Mouse (Mus musculus): Measurements from ENCODE around the gene Ntf5. TPM values are rescaled to one million over a fixed set of nuclear protein-coding genes. Genes with fewer than 3 reads are reported as not detected.

Ntf5 gene
- not detected in 4 replicates for total RNA-seq (2023; ENCODE audit: inconsistent age)

DNA sequence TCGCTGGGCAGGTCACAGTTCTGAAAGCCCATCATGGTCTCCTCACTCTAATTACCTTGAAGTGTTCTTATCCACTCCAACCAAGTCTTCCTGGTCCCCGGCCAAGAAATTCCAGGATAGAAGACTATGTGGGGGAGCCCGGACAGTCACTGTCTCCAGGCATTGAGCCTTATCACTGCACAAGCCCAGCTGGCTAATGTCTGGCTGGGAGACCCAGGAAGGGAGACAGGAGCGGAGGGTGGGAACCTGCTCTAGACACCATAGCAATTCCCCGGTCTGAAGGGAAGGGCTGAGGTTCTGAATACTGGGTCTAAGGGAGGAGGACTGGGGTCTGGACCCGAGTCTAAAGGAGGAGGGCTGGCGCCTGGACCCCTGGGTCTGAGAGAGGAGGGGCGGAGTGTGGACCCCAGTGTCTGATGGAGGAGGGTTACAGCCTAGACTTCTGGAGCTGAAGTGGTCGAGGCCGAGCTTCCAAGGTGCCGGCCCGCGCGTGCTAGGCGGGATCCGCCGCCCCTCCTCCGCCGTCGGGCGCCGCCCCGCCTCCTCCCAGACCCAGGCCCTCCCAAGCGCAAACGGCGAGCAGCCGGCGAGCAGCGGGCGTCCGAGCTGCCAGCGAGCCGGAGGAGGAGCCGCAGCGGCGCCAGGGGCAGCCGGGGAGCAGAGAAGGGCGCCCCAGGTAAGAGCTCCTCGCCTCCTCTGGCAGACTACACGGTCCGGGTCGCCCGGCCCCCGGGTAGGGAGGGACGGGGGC is at the start of gene Ntf5:
TSS of gene Ntf5 (plus strand) at position 583 of the 751 bp plus-strand sequence.

DNA sequence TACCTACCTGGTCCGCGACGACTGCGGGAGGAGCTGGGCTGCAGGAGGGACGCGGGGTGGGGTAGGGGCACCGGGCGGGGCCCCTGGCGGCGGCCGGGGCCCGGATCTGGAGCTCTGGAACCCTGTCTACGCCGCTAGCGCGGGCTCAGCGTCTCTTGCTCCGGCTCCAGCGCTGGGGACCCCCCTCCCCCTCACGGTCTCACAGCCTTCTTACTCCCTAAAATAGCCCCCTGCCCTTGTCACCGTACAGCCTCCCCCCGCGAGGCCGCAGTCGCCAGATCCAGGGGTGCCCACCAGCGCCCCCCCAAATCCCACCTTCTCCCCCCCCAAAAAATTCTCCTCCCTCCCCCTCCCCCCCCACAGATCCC is 46.9 kb upstream of the Ntf5 start, which contains the start of gene Ppfia3:
TSS of gene Ppfia3 (minus strand) at position 368 of the 368 bp plus-strand sequence.

DNA sequence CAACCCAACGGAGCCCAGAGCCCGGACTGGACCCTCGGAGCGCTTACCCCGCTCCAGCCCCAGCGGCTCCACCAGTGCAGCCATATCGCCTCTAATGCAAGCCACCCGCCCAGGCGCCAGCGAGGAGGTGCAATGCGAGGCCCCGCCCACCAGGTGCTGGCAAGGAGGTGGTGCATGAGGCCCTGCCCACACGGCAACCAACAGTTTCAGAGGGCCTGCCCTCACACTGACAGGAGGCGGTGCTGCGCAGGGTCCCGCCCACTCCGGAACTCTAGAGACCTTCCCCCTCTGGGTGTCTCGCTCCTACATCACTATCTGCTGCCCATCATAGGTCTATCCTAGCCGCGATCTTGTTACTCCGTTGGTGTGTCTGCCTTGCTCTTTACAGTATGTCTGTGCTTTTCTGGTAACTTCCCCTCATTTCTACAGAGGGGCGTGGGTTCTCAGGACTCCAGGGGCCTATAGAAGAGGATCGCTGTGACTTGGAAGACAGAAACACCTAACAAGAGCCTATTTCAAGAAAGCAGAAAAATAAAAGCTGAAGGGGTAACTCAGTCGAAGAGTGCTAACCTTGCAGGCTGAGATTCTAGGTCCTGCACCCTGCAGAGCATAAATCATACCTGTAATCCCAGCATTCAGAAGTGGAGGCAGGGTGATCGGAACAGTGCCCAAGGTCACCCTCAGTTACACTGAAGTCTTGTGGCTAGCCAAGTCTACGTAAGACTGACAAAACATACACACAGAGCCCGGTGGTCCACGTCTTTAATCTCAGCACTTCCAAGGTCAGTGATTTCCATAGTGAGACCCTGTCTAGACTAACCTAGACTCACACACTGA is 42.8 kb upstream of the Ntf5 start, which contains the start of gene Lin7b:
TSS of gene Lin7b (minus strand) at position 109 of the 837 bp plus-strand sequence.

DNA sequence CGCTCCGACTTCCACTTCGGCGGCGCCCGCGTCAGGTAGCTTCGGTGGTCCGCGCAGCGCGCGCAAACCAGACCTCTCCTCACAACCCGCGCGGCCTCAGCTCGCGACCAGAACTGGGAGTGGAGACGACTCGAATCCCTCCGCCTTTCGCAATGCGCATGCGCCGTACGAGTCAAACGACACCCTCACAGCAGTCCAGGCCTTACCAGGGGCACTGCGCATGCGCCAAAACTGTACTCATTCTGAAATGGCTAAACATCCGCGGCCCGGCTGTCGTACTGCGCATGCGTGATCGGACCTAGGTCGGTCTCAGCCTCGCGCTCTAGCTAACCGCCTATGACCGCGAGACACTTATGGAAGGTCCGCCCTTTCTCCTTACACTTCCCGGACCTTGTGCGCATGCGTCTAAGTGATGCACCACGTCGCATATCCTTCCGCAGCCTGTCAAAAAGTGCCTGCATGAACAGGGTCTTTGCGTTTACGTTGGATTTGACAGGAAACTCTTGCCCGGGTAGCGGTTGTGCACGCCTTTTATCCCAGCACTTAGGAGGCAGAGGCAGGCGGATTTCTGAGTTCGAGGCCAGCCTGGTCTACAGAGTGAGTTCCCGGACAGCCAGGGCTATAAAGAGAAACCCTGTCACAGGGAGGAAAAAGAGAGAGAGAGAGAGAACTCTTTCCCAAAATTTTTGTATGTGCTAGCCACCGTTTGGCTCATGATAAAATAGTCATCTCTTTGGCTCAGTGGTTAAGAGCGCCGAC is 17.7 kb upstream of the Ntf5 start, which contains the start of gene Snrnp70:
TSS of gene Snrnp70 (minus strand) at position 165 of the 759 bp plus-strand sequence.

DNA sequence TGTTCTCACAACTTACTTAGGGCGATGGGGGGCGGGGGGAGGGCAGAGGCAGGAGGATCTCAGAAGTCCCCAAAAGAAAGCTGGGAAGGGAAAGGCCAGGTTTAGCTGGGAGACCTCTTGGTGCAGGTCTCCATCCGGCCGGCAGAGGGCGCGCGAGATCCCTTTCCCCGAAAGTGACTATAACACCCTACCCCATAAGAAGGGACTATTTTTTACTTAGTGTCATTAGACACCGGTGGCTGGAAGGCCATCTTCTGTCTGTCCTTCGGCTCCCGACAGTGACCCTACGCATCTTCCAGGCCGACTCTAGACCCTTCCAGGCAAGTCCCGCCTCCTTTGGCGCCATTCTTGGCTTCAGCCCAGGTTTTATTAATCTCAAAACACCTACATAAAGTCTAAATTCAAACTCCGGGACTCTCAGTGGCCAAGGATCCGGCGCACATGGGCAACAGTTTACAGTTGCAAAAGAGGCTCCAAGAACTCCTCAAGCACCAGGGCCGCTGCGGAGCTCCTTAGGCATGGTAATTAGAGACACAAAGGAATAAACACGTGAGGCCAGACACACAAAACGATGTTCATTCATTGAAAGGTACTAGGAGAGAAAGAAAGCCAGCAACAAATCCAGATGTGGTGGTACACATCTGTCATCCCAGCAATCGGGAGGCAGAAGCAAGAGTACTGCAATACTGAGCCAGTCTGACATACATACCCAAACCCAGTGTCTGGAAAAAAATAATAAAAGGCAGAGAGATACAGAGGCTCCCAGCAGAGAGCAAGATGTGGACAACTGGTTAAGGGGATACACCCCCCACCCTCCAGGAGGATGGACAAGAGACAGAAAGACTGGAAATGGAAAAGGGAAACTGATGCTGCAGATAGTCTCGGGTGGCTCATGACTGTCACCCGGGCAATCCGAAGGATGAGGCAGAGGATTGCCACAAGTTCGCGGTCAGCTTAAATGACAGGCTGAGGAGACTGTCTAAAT is 8.1 kb upstream of the Ntf5 start, which contains the start of gene Kcna7:
TSS of gene Kcna7 (plus strand) at position 563 of the 985 bp plus-strand sequence.

DNA sequence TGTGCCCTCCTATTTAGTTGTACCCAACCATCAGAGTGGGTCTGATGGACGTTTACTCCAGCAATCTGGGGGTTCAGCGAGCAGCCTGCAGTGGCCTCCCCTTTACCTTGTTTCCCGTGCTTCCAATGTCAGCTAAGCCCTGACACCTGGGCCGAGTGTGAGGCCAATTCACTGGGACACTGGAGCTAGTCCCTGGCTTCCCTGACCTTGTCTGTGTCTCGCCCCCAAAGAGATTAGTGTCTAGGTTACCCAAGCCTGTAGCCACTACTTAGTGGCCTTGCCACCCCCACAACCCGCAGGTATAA is 7.1 kb downstream of the Ntf5 start, which contains the start of gene Lhb:
TSS of gene Lhb (plus strand) at position 206 of the 305 bp plus-strand sequence.

DNA sequence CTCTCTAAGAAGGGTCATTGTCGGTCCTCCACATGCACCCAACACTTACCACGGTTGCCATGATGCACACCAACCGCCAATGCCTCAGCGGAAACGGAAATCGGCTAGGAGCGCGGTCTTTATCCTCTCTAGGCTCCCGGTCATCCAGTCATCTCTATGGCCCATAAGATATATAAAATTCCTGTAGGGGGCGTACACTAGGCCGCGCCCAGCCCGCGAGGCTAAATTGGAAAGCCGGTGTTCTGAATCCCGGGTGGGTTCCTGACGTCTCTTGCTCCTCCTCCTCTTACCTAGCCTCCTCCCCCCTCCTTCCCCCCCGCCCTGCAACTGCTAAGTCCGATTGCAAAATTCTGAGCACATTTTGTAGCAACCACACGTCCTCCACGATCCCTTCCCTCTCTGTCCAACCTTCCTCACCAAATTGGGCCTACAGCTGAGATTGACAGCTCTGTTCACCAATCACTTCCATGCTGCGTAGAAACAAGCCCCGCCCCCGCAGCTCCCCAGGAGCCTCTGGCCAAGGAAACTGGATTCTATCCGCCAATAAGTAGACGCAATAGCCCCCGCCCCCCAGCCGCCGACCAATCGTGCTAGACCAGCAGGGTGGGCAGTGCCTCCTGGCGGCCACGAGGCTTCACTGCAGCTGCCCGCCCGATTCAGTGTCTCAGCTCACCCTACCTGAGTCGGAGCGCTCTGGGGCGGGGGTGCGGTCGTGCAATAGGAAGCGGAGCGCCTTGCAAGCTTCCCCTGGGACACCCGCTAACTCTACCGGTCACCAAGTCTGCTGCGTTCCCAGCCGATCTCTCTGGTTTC is 20.9 kb downstream of the Ntf5 start, which contains the start of gene Gys1:
TSS of gene Gys1 (plus strand) at position 642 of the 813 bp plus-strand sequence.

DNA sequence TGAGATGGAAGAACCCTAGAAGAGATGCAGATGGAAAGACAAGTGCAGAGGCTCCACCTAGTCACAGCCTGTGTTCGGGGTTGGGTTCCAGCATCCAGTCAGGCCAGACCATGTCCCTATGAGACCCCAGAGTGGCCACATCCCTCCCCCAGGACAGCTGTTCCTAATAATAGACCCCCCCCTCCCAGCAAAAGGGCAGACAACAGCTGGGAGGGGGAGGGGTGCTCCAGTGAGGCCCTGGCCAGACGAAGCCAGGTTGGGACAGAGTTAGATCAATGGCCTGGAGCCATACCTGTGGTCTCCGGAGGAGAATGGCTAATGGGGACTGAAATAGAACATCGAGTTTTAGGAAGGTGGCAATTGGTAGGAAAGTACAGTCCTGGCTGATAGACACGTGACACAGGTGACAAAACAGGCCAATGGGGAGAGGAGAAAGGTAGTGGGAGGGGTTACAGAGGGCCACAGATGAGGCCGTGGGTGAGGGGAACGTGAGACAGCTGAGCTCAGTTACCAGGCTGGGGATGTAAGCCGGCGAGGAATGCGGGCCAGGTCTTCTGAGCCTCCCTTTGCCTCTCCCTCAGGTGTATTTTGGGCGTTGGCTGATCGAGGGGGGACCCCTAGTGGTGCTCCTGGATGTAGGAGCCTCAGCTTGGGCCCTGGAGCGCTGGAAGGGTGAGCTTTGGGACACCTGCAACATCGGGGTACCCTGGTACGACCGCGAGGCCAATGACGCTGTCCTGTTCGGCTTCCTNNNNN is 24.2 kb downstream of the Ntf5 start, which contains the start of gene Ruvbl2:
TSS of gene Ruvbl2 (minus strand) at position 576 of the 756 bp plus-strand sequence.

DNA sequence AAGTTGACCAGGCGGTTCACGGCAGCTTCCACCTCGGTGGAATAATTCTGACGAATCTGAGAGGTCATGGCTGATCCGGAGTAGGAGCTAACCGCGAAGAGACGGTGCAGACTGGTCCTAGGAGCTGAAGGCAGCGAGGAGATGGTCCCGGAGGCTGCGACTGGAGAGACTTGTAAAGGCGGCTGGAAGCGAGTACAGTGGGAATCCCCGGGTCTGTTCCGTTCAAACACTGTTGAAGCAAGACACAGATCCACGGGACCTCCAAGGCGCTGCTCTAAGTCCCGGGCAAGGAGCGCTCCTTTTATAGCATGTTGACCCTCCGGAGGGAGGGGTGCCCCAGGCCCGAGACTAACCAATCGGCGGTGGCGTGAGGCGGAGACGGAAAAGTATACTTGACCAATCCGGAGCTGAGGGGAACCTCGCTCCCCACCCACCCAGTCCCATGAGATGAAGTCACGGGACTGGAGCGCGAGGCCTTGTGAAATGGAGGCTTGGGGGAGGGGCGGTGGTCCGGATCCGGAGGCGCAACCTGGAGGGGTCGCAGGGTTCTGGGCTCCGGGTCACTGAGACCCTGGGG is 46.2 kb downstream of the Ntf5 start, which contains the start of gene Ftl1:
TSS of gene Ftl1 (minus strand) at position 321 of the 577 bp plus-strand sequence.

DNA sequence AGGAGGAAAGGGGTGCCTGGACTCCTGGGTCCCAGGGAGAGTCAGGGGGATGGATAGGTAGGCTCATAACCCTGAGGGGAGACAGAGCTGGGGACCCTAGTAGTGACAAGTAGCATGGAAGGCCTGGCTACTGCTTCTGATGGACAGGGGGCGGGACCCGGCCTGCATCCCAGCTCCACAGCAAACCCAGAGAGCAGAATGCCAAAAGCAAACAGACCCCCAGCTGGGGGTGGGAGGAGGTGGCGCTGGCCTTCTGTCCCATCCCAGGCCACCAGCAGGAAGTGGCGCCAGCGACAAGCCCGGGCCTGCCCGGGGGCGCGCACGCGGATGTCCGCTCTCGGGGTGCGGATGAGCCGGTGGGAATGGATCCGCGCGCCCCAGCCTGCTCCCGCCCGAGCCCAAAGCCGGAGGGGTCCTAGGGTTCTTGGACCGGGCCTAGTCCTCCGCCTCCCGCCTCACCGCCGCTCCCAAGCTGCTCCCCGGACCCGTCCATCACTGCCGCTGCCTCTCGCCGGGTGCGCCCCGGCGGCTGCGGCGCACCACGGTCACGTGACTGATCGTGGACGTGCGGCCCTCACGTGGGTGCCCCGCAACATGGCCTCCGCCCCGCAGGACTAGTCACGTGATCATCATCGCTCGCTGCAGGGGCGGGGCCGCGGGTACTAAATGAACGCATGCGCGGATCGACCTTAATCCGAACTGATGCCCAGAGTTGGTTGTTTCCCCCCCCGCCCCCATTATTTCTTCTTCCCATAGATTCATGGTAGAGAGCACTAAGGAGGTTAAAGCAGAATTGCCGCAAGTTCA is 53.0 kb downstream of the Ntf5 start, which contains the start of gene Bax:
TSS of gene Bax (minus strand) at position 616 of the 807 bp plus-strand sequence.

Other genes with a start within 250 kb of the Ntf5 start
- not detected in 4 replicates for gene Slc17a7, start 249.7 kb upstream of the Ntf5 start, total RNA-seq (2023; ENCODE audit: inconsistent age)
- not detected in 4 replicates for gene Gfy, start 234.1 kb upstream of the Ntf5 start, total RNA-seq (2023; ENCODE audit: inconsistent age)
- not detected in 4 replicates for gene Pth2, start 232.7 kb upstream of the Ntf5 start, total RNA-seq (2023; ENCODE audit: inconsistent age)
- 0.54 to 1.1 TPM (median 0.78 TPM) in 4 replicates for gene Ccdc155, start 208.8 kb upstream of the Ntf5 start, total RNA-seq (2023; ENCODE audit: inconsistent age)
- gene Dkkl1, start 201.5 kb upstream of the Ntf5 start, total RNA-seq (2023; ENCODE audit: inconsistent age): 1.3 to 2.7 TPM (median 2.0 TPM) in 3 of 4 replicates, not detected in the other
- gene Tead2, start 197.9 kb upstream of the Ntf5 start, total RNA-seq (2023; ENCODE audit: inconsistent age): not detected in 4 replicates
- 1,683 to 1,834 TPM (median 1,832 TPM) in 4 replicates for gene Cd37, start 174.6 kb upstream of the Ntf5 start, total RNA-seq (2023; ENCODE audit: inconsistent age)
- not detected in 4 replicates for gene Slc6a16, start 172.6 kb upstream of the Ntf5 start, total RNA-seq (2023; ENCODE audit: inconsistent age)
- gene Slc6a21, start 136.2 kb upstream of the Ntf5 start, total RNA-seq (2023; ENCODE audit: inconsistent age): 0.51 to 0.64 TPM (median 0.60 TPM) in 4 replicates
- gene Trpm4, start 79.9 kb upstream of the Ntf5 start, total RNA-seq (2023; ENCODE audit: inconsistent age): 5.9 to 13.0 TPM (median 9.1 TPM) in 4 replicates
- not detected in 4 replicates for gene Hrc, start 78.4 kb upstream of the Ntf5 start, total RNA-seq (2023; ENCODE audit: inconsistent age)
- gene Ppfia3, start 46.7 kb upstream of the Ntf5 start, total RNA-seq (2023; ENCODE audit: inconsistent age): 0.13 to 0.33 TPM (median 0.23 TPM) in 4 replicates
- gene Lin7b, start 43.1 kb upstream of the Ntf5 start, total RNA-seq (2023; ENCODE audit: inconsistent age): 1.2 TPM in 1 of 4 replicates, not detected in the others
- 574 to 602 TPM (median 590 TPM) in 4 replicates for gene Snrnp70, start 18.0 kb upstream of the Ntf5 start, total RNA-seq (2023; ENCODE audit: inconsistent age)
- not detected in 4 replicates for gene Kcna7, start 8.0 kb upstream of the Ntf5 start, total RNA-seq (2023; ENCODE audit: inconsistent age)
- gene Lhb, start 7.1 kb downstream of the Ntf5 start, total RNA-seq (2023; ENCODE audit: inconsistent age): not detected in 4 replicates
- gene Gys1, start 21.1 kb downstream of the Ntf5 start, total RNA-seq (2023; ENCODE audit: inconsistent age): 15.2 to 19.8 TPM (median 17.4 TPM) in 4 replicates
- gene Ruvbl2, start 24.4 kb downstream of the Ntf5 start, total RNA-seq (2023; ENCODE audit: inconsistent age): 38.2 to 60.2 TPM (median 47.5 TPM) in 4 replicates
- 648 to 704 TPM (median 682 TPM) in 4 replicates for gene Ftl1, start 46.2 kb downstream of the Ntf5 start, total RNA-seq (2023; ENCODE audit: inconsistent age)
- gene Bax, start 53.2 kb downstream of the Ntf5 start, total RNA-seq (2023; ENCODE audit: inconsistent age): 107 to 138 TPM (median 119 TPM) in 4 replicates
- not detected in 4 replicates for gene Tulp2, start 68.2 kb downstream of the Ntf5 start, total RNA-seq (2023; ENCODE audit: inconsistent age)
- 0.77 to 1.8 TPM (median 0.98 TPM) in 4 replicates for gene Gm45808, start 73.1 kb downstream of the Ntf5 start, total RNA-seq (2023; ENCODE audit: inconsistent age)
- 2.9 to 3.9 TPM (median 3.5 TPM) in 4 replicates for gene Dhdh, start 75.1 kb downstream of the Ntf5 start, total RNA-seq (2023; ENCODE audit: inconsistent age)
- 76.1 to 93.0 TPM (median 84.2 TPM) in 4 replicates for gene Nucb1, start 96.7 kb downstream of the Ntf5 start, total RNA-seq (2023; ENCODE audit: inconsistent age)
- gene Ppp1r15a, start 112.6 kb downstream of the Ntf5 start, total RNA-seq (2023; ENCODE audit: inconsistent age): 1,362 to 1,471 TPM (median 1,417 TPM) in 4 replicates
- gene Plekha4, start 112.6 kb downstream of the Ntf5 start, total RNA-seq (2023; ENCODE audit: inconsistent age): 0.83 to 4.6 TPM (median 2.2 TPM) in 4 replicates
- not detected in 4 replicates for gene Hsd17b14, start 141.2 kb downstream of the Ntf5 start, total RNA-seq (2023; ENCODE audit: inconsistent age)
- 27.1 to 39.9 TPM (median 32.9 TPM) in 4 replicates for gene Bcat2, start 156.5 kb downstream of the Ntf5 start, total RNA-seq (2023; ENCODE audit: inconsistent age)
- gene Fgf21, start 201.8 kb downstream of the Ntf5 start, total RNA-seq (2023; ENCODE audit: inconsistent age): not detected in 4 replicates
- not detected in 4 replicates for gene Fut1, start 203.6 kb downstream of the Ntf5 start, total RNA-seq (2023; ENCODE audit: inconsistent age)
- gene Izumo1, start 208.1 kb downstream of the Ntf5 start, total RNA-seq (2023; ENCODE audit: inconsistent age): not detected in 4 replicates
- 0.27 to 0.35 TPM in 2 of 4 replicates, not detected in the others for gene Rasip1, start 213.8 kb downstream of the Ntf5 start, total RNA-seq (2023; ENCODE audit: inconsistent age)
- not detected in 4 replicates for gene Mamstr, start 226.3 kb downstream of the Ntf5 start, total RNA-seq (2023; ENCODE audit: inconsistent age)

Measured in B cell, adult (primary cell).